Mouse (Mus musculus): Measurements from ENCODE around the gene Pla2g3. TPM values are rescaled to one million over a fixed set of nuclear protein-coding genes. Genes with fewer than 3 reads are reported as not detected.

Pla2g3 gene
- total and polyA plus RNA-seq, 3 experiments, result not detected

- in situ Hi-C loops (cut with MboI; ENCODE audit: low pct_ligation_motif_present, low pct_unique_long_range_greater_than_20kb, low sequenced_read_pairs) (loop anchor here (25.0 kb wide), 1 partner anchor 381 kb away; the partner anchor contains the start of gene Slc35e4), dilution Hi-C loops (cut with MboI; ENCODE audit: extremely low pct_ligation_motif_present, extremely low pct_unique_long_range_greater_than_20kb, low sequenced_read_pairs) (no loop called here)
- no peaks in the 10 kb centered on the region for H3K27me3 ChIP-seq (replicated peaks)
- no peak overlapping the region for H3K4me2 ChIP-seq (ENCODE audit: insufficient read depth, low read depth, poor library complexity, severe bottlenecking)
- no peak overlapping the region for H3K27ac ChIP-seq (ENCODE audit: insufficient read depth, low read depth)
- DNase-seq (ENCODE audit: extremely low read depth), result peak; percentile 38
- TF ChIP-seq IRF4 (IDR thresholded peaks at IDR 0.05; ENCODE audit: low read depth, low read length) (no peak), POLR2A (IDR thresholded peaks at IDR 0.05; ENCODE audit: low read depth, low read length) (no peak), RAD21 (IDR thresholded peaks at IDR 0.05; ENCODE audit: low read depth, low read length) (peak; percentile 64), TBP (conservative IDR thresholded peaks at IDR 0.05; ENCODE audit: low read depth, low read length) (no peak), POLR2AphosphoS2 (IDR thresholded peaks at IDR 0.05; ENCODE audit: low read depth, low read length) (no peak), MEF2A (IDR thresholded peaks at IDR 0.05; ENCODE audit: borderline replicate concordance, low read depth, low read length) (no peak), CTCF (conservative IDR thresholded peaks at IDR 0.05 in 1 of 2, IDR thresholded peaks at IDR 0.05 in 1 of 2; ENCODE audit: low read depth in 2 of 2, low read length in 2 of 2) (peak; percentile 52 to 64), SMC3 (IDR thresholded peaks at IDR 0.05; ENCODE audit: low read depth, low read length) (peak; percentile 51), CHD1 (IDR thresholded peaks at IDR 0.05; ENCODE audit: low read depth, low read length) (no peak), UBTF (IDR thresholded peaks at IDR 0.05; ENCODE audit: low read depth, low read length) (no peak), MYC (IDR thresholded peaks at IDR 0.05; ENCODE audit: low read depth, low read length) (no peak), ZNF384 (IDR thresholded peaks at IDR 0.05; ENCODE audit: low read depth, low read length) (no peak), ETS1 (conservative IDR thresholded peaks at IDR 0.05; ENCODE audit: low read depth, low read length) (no peak), NELFE (IDR thresholded peaks at IDR 0.05; ENCODE audit: low read depth, low read length) (no peak), KAT2A (IDR thresholded peaks at IDR 0.05; ENCODE audit: insufficient replicate concordance, low read length) (no peak), NRF1 (IDR thresholded peaks at IDR 0.05; ENCODE audit: low read depth, low read length) (no peak), MAZ (IDR thresholded peaks at IDR 0.05; ENCODE audit: low read depth, low read length) (no peak), SIN3A (IDR thresholded peaks at IDR 0.05; ENCODE audit: low read length) (no peak), JUN (IDR thresholded peaks at IDR 0.05; ENCODE audit: insufficient read depth, low read depth, low read length) (no peak), MAFK (IDR thresholded peaks at IDR 0.05; ENCODE audit: insufficient replicate concordance, low read length) (no peak), HCFC1 (IDR thresholded peaks at IDR 0.05; ENCODE audit: low read depth, low read length) (no peak), CHD2 (IDR thresholded peaks at IDR 0.05; ENCODE audit: low read length) (no peak)
- no peak overlapping the region for H3K4me3 ChIP-seq (replicated peaks in 1 of 3; ENCODE audit: low read depth in 2 of 3, low read length in 2 of 3, poor library complexity in 1 of 3)
- peaks cover 6 to 37% of the 10 kb centered on the region in 2 experiments for H3K4me1 ChIP-seq (ENCODE audit: control insufficient read depth in 1 of 2, insufficient read depth in 2 of 2)
- H3K79me2 ChIP-seq (replicated peaks; ENCODE audit: control insufficient read depth, extremely low read depth, insufficient read depth, poor library complexity, severe bottlenecking), result no peaks in the 10 kb centered on the region
- H3K9me3 ChIP-seq (replicated peaks; ENCODE audit: low read length), result no peaks in the 10 kb centered on the region
- H3K9ac ChIP-seq (ENCODE audit: insufficient read depth, low read depth), result no peak overlapping the region
- peaks cover 0 to 36% of the 10 kb centered on the region in 2 experiments for H3K36me3 ChIP-seq (replicated peaks in 1 of 2; ENCODE audit: control insufficient read depth in 1 of 2, insufficient read depth in 1 of 2, low read length in 1 of 2)
These were observed 43.5 kb downstream of the Pla2g3 start for GRCm38 (mm10) chr11:3531634-3532033.
